Mouse (Mus musculus) right cerebral cortex, postnatal 10 days (tissue): ENCODE measurements around the gene Fam110c.

Experiments
- DNase-seq, 2 experiments: peaks; one replicate each; pipeline ENCODE4 v3.0.0; 2021; ENCODE audit warnings: low spot score in 2 of 2

Fam110c gene

DNA sequence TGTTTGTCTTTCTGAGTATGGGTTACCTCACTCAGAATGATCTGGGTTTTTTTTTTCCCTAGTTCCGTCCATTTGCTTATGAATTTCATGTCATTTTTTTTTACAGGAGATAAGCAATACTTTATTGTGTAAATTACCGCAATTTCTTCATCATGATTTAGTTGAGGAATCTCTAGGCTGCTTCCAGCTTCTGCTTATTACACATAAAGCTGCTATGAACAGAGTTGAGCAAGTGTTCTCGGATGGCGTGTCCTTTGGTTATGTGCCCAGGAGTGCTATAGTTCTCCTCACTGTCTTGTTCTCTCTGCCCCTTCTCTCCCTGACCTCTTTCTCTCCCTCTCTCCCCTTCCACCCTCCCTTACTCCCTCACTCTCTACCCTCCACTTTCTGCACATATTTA lies 28.2 kb downstream of the Fam110c start:
- no peak for DNase-seq

DNA sequence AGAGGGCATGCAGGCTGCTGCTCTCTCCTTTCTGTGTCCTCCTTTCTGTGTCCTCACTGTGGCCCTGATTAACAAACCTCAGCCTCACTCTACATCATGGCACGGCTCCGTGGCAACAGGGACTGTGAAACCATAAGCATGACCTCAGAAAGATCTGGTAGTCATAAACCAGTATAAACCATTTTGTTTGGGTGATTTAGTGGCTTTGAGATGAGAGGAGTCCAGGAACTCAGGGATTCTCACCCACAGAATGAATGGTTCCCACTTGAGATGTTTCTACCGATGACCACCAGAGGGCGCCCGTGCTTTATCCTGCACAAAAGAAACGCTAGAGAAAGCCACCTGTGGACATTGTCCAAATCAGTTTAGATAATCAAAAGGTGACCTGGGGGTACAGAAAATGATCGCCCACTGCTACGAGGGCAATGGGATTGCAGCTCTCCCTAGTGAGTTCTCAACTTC lies 42.4 kb downstream of the Fam110c start:
- DNase-seq = peak; percentile 52 to 75

DNA sequence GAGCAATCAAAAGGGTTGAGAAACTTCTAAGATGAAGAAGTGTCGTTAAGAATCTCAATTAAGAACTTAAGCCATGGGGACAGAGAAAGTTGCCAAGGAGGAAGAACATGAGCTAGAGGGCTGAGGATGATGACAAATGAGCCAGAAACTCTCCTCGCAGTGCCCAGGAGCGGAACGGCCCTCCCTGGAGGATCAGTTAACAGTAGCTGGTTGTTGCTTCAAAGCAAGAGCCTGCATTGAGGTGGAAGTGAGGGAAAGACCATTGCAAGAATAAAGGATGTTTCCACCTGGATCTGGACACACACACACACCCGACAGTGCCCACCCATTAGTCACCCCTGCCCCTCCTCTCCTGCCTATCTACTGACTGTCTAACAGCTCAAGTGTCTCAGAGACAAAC lies 46.9 kb downstream of the Fam110c start:
- no peak for DNase-seq

DNA sequence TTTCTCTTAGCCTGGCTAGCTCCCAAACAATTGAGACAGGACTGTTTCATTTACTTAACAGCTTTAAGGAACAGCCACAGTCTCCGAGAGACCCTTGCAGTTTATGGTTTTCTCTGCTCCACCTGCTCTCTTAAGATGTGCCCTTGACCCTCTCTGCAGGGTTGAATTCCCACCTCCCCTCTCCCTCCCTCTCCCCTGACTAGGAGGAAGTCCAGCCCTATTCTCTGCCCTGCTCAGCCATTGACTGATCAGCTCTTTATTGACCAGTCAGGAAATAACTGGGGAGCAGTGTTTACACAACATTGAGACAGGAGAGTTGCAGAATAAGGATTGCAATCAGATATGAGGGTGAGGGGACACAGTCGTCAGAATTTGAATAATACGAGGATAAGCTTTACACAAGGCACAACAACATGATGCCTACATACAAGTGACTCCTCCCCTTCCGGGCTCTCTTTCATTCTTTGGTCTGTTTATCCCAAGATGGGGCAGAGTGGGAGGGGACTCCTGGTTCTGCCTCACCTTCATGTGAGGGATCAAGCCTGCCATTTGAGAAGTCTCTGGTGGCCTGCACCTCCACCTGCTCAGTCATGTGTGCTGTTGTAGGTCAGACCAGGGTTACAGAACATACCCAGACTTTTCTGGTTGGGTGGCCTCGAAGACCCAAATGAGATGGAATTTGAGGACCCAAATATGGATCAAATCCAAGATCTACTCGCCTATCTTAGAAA lies 49.4 kb downstream of the Fam110c start:
- DNase-seq = no peak

DNA sequence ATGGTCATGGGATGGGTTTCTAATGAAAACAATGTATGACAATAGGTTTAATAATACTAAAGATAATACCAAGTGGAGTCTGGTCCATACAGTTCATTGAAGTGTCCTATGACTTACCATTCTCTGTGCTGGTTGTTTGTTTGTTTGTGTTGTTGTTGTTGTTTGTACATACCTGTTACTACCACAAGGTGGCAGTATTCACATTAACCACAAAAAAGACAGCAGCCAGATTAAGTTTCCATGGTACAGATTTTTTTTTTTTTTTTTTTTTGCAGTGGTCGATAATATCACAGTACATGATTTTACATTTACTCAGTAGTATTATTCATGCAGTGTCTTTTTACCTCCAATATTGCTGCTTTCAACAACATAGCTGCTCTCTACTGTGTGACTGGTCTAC lies 52.4 kb downstream of the Fam110c start:
- no peak for DNase-seq

- no peak for DNase-seq
These were observed 55.9 kb downstream of the Fam110c start for GRCm38 (mm10) chr12:31129548-31129947.
